Mouse (Mus musculus): ENCODE data around the gene Ptprg. TPM values are rescaled to one million over a fixed set of nuclear protein-coding genes. Genes with fewer than 3 reads are reported as not detected.

The Ptprg gene
- polyA plus RNA-seq, 1 experiment from 2014 or later: 32.8 TPM

DNA sequence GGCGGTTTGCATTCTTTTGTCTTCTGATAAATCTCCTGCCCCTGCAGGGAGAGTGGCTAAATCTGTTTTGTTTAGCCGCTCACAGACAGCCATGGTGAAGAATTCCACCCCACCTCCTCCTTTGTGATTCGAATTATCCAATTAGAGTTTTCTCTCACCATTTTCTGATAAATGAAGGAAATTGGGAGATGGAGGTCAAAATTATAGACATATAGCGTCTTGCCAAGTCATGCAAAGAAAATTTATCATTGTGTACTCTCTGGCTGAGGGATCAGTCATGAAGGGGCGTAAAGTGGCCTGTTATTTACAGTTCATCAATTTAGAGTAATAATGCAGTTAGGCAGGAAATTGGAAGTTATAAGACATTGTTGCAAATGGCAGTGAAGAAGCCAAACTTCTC lies 168.8 kb downstream of the Ptprg start:
- WGBS: 13% methylated on average over 5 of the region's 5 CpGs
- Histone ChIP-seq H3K27me3 (no peaks in the 10 kb centered on the region), H3K9me3 (replicated peaks) (no peaks in the 10 kb centered on the region), H3K4me2 (no peak overlapping the region), H3K27ac (no peak overlapping the region), H3K36me3 (ENCODE audit: poor library complexity, severe bottlenecking) (no peaks in the 10 kb centered on the region), H3K4me3 (no peak overlapping the region), H3K4me1 (peaks cover 27% of the 10 kb centered on the region; the same call in 1 of the 2 replicates), H3K9ac (no peak overlapping the region)
- ATAC-seq: no peak

DNA sequence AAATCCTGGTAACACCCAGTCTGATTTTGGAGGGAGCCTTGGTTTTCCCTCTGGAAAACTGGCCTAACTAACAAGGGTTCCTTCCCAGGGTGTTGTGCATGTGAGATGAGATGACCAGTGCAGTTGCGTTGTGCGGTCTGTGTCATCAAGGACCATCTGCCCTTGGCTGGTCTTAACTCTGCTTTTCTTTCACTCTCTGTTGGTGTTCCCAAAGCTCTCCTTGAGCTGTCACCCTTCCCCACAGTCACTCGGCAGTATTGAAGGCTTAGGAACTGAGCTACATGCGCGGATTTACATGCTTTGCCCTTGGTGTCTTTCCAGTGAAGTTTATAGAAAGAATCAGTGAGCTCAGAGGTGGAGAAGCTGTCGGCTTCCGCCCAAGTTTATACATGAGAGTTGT lies 170.5 kb downstream of the Ptprg start:
- peaks cover 23% of the 10 kb centered on the region; the same call in 1 of the 2 replicates for H3K4me1 ChIP-seq
- H3K27ac ChIP-seq: no peak overlapping the region
- no peak overlapping the region for H3K4me3 ChIP-seq
- H3K9ac ChIP-seq: no peak overlapping the region
- H3K9me3 ChIP-seq (replicated peaks): no peaks in the 10 kb centered on the region
- ATAC-seq: no peak
- 93% methylated on average over 7 of the region's 7 CpGs for WGBS
- no peaks in the 10 kb centered on the region for H3K27me3 ChIP-seq
- no peaks in the 10 kb centered on the region for H3K36me3 ChIP-seq (ENCODE audit: poor library complexity, severe bottlenecking)
- H3K4me2 ChIP-seq: no peak overlapping the region

DNA sequence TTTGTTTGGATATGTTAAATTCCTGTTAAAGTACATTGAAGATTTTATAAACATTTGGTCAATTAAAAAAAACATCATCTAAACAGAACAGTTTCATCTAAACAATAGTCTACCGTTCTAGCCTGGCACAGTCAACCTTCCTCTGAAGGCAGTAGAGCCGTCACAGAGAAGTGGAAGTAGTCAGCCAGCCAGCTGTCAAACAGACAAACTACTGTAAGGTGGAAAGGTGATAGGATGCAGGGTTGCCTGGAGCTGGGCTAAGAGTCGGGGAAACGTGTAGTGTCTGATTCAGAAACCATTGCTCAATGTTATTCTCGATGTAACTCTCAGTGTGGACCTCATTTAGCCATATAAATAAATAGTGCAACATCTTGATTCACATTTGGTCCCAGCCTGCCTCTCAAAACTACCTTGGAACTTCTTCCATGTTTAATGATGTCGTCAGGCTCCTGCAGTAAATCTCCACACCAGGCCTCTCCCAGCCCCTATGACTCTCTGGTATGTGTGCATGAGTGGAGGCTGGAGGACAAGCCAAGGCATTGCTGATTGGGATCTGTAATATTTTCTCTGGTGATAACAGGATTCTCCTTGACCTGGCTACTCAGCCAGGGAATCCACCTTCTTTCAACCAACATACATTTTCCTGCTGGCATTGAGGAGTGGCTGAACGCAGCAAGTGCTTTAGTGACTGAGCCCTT lies 178.0 kb downstream of the Ptprg start:
- Histone ChIP-seq H3K4me2 (no peak overlapping the region), H3K4me3 (no peak overlapping the region), H3K36me3 (ENCODE audit: poor library complexity, severe bottlenecking) (no peaks in the 10 kb centered on the region), H3K9ac (no peak overlapping the region), H3K4me1 (no peaks in the 10 kb centered on the region), H3K27ac (no peak overlapping the region), H3K9me3 (replicated peaks) (no peaks in the 10 kb centered on the region), H3K27me3 (no peaks in the 10 kb centered on the region)
- no peak for ATAC-seq
- WGBS: 77% methylated on average over 7 of the region's 7 CpGs

DNA sequence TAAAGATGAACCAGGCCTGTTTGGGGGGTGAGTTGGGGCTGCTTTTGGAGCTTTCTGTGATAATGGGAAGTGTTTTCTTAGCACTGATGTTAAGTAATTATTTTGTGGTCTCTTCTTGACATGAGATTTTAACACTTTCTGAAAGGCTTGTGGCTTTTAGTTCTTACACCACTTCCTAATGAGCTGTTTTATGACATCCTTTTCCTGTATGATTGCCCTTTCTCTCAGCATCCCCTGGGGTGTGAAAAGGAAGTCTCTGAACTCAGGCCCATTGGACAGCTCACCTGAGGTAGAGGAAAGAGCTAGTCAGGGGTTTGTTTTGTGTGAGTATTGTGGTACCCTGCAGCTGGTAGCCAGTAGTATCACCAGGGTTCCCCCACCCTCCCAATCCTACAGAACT lies 179.0 kb downstream of the Ptprg start:
- H3K27ac ChIP-seq: no peak overlapping the region
- H3K4me2 ChIP-seq: no peak overlapping the region
- no peaks in the 10 kb centered on the region for H3K36me3 ChIP-seq (ENCODE audit: poor library complexity, severe bottlenecking)
- no peak overlapping the region for H3K9ac ChIP-seq
- no peak overlapping the region for H3K4me3 ChIP-seq
- no peak for ATAC-seq
- no peaks in the 10 kb centered on the region for H3K4me1 ChIP-seq
- H3K27me3 ChIP-seq: no peaks in the 10 kb centered on the region
- no peaks in the 10 kb centered on the region for H3K9me3 ChIP-seq (replicated peaks)

DNA sequence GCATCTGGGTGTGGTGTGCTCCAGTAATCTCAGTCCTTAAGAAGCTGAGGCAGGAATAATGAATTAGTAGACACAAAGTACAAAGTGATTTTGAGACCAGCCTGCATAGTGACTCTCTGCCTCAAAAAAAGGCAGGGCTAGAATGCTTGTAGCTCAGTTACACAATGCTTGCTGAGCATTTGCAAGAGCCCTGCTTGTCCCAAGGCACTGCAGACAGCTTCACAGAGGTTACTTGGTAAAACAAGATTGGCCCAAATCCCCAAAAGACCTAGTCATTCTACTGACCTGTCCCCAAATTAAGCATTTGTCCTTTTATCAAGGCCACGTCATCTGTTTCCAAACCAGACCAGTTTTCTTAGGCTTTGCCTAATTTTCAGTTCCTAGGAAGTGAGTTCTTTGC lies 190.4 kb downstream of the Ptprg start:
- Histone ChIP-seq H3K27ac (no peak overlapping the region), H3K4me3 (no peak overlapping the region), H3K4me2 (no peak overlapping the region), H3K36me3 (ENCODE audit: poor library complexity, severe bottlenecking) (no peaks in the 10 kb centered on the region), H3K27me3 (no peaks in the 10 kb centered on the region), H3K9ac (no peak overlapping the region), H3K9me3 (replicated peaks) (no peaks in the 10 kb centered on the region), H3K4me1 (no peaks in the 10 kb centered on the region)
- 83% methylated on average over 1 of the region's 1 CpGs for WGBS
- no peak for ATAC-seq

DNA sequence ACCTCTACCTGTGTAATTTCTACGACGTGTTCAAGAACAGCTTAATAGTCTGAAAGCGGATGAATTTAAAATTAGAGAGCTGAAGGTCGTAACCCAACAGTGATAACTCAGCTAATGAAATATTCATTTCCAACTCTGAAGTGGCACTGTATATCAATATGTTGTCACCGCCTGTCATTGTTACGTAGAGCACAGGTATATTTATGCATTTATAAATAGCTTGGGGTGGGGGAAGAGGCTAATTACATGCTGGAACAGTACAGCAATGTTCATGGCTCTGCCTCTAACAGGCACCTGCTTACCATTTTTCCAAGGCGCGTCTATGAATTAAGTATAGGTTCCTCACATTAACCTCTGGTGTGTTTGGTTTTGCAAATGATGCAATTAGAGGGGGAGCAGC lies 199.3 kb downstream of the Ptprg start:
- no peak overlapping the region for H3K27ac ChIP-seq
- ATAC-seq: 0 out of 2 replicates have a peak, but pooled peaks have one; percentile 70
- no peaks in the 10 kb centered on the region for H3K9me3 ChIP-seq (replicated peaks)
- no peak overlapping the region for H3K4me2 ChIP-seq
- WGBS: 67% methylated on average over 8 of the region's 8 CpGs
- H3K4me3 ChIP-seq: no peak overlapping the region
- H3K4me1 ChIP-seq: peaks cover 15% of the 10 kb centered on the region
- no peak overlapping the region for H3K9ac ChIP-seq
- no peaks in the 10 kb centered on the region for H3K36me3 ChIP-seq (ENCODE audit: poor library complexity, severe bottlenecking)
- no peaks in the 10 kb centered on the region for H3K27me3 ChIP-seq

DNA sequence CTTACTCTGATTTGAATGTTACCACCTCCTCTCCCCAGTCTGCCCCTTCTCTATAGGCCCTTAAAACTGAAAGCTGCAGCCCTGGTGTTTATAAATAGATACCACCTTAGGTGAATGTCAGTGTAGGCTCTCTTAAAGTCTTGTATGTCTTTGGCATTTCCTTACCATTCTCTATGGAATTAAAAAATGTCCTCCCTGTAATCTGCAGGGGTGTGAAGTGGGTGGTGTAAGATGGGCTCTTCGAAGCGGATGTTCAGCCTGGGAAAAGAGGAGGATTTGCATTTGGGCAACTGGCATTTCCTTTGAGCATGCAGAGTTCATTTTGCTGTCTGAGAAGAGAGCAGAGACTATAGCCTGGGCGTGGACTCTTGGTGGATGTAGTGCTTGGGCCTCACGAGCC lies 201.3 kb downstream of the Ptprg start:
- Histone ChIP-seq H3K27ac (no peak overlapping the region), H3K36me3 (ENCODE audit: poor library complexity, severe bottlenecking) (no peaks in the 10 kb centered on the region), H3K9me3 (replicated peaks) (no peaks in the 10 kb centered on the region), H3K4me3 (no peak overlapping the region), H3K9ac (no peak overlapping the region), H3K4me1 (peaks cover 15% of the 10 kb centered on the region), H3K4me2 (no peak overlapping the region), H3K27me3 (no peaks in the 10 kb centered on the region)
- ATAC-seq: no peak
- WGBS: 83% methylated on average over 4 of the region's 4 CpGs

DNA sequence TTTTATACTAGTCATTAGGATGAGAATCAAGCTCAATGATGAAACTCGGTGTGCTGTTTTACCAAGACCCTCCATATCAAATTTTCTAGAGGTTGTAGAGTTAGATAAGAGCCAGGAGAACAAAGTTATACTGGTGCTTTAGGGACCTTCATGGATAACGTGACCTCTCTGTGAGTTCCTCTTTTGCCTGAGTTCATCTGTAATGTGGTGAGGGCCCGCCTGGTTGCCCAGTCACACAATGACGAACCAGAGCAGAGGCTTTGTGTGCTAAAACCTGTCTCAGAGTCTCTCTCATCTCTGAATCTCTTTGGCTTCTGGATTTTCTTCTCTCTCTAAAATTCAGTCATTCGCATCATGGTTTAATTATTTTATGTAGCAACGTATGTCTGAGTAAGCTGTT lies 204.9 kb downstream of the Ptprg start:
- Histone ChIP-seq H3K27ac (no peak overlapping the region), H3K4me1 (peaks cover 15% of the 10 kb centered on the region), H3K4me2 (no peak overlapping the region), H3K9ac (no peak overlapping the region), H3K36me3 (ENCODE audit: poor library complexity, severe bottlenecking) (no peaks in the 10 kb centered on the region), H3K27me3 (no peaks in the 10 kb centered on the region), H3K4me3 (no peak overlapping the region), H3K9me3 (replicated peaks) (no peaks in the 10 kb centered on the region)
- 85% methylated on average over 6 of the region's 6 CpGs for WGBS
- ATAC-seq: no peak

DNA sequence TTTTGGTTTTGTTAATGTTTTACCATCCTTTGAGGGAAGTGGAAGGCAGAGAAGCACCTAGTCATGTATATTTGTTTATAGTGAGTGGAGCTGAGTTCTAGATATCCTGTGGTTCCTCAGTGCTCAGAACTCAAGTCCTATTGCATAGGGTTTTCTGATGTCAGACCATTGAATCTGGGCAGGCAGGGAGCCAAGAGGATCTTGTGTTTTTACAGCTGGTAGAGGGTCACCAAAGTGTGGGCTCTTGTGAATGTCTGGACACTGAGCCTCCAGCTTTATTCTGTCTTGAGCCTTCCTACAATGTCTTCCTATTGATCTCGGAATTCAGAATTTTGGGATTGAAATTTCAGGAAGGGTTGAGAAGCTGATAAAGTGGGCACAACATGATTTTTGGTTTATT lies 206.0 kb downstream of the Ptprg start:
- WGBS: 86% methylated on average over 1 of the region's 1 CpGs
- Histone ChIP-seq H3K9ac (no peak overlapping the region), H3K4me2 (no peak overlapping the region), H3K27ac (no peak overlapping the region), H3K36me3 (ENCODE audit: poor library complexity, severe bottlenecking) (no peaks in the 10 kb centered on the region), H3K4me1 (0 out of 2 replicates have a peak, but pooled peaks cover 7% of the 10 kb centered on the region), H3K9me3 (replicated peaks) (no peaks in the 10 kb centered on the region), H3K4me3 (no peak overlapping the region), H3K27me3 (no peaks in the 10 kb centered on the region)
- ATAC-seq: no peak

DNA sequence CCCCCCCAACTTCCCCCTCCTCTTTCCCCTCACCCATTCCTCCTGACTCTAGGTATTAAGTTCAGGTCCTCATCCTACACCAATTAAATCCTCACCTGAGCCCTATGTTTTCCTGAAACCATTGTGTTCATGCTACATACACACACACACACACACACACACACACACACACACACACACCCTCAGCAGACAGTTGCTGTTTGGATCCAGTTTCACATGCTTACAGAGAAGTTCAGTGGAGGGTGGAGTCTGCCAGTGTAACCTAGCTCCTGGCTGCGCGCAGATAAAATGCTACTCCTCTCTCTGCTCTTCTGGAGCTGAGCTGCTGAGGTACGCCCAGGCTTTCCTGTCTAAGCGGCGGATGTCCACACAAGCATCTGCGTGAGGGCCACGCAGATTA lies 209.7 kb downstream of the Ptprg start:
- Histone ChIP-seq H3K27ac (no peak overlapping the region), H3K4me3 (no peak overlapping the region), H3K27me3 (no peaks in the 10 kb centered on the region), H3K36me3 (ENCODE audit: poor library complexity, severe bottlenecking) (no peaks in the 10 kb centered on the region), H3K9ac (no peak overlapping the region), H3K4me2 (no peak overlapping the region), H3K4me1 (peaks cover 18% of the 10 kb centered on the region; the same call in 1 of the 2 replicates), H3K9me3 (replicated peaks) (no peaks in the 10 kb centered on the region)
- WGBS: 68% methylated on average over 7 of the region's 7 CpGs
- no peak for ATAC-seq

DNA sequence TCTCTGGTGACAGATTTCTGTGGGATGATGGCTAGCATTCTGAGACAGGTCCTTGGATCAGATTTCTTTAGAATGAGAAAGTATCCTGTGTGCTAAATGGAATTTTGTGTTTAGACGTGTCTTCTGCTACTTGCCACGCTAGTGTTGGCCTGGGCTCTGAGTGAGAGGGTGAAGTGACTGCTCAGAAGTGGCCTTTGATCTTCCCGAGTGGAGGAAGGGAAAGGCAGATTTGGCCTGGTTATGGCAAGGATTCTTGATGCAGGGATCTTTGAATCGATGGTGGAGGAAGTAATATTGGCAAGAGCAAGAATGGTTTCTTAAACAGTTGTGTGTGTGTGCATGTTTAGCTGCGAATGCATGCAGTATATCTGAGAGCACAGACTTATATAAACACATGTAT lies 219.4 kb downstream of the Ptprg start:
- Histone ChIP-seq H3K36me3 (ENCODE audit: poor library complexity, severe bottlenecking) (no peaks in the 10 kb centered on the region), H3K9me3 (replicated peaks) (no peaks in the 10 kb centered on the region), H3K27me3 (no peaks in the 10 kb centered on the region), H3K4me1 (peaks cover 21% of the 10 kb centered on the region), H3K9ac (no peak overlapping the region), H3K4me2 (no peak overlapping the region), H3K27ac (no peak overlapping the region), H3K4me3 (no peak overlapping the region)
- ATAC-seq: no peak
- WGBS: 68% methylated on average over 5 of the region's 5 CpGs

DNA sequence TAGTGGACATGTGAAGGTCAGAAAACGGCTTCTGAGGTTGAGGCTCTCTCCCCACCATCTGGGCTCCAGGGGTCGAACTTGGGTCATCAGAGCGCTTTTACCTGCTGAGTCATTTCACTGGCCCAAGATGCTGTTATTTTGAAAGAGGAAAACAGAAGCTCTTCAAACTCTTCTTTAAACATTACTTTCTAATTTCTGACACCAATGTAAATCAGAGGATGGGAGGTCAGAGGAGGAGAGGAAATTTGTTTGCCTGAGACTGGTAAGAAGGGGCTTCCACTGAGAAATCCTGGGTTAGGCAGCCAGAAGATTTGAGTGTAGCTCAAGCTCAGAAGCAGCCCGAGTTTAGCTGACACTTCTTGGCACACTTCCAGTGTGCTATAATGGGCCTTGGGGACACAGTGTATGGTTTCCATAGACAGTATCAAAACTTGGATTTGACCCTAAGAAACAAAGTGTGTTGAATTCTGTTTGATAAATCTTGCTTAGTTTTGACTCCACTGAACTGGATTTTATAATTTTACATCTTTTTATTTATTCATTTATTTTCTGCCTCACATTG lies 221.2 kb downstream of the Ptprg start:
- Histone ChIP-seq H3K27me3 (no peaks in the 10 kb centered on the region), H3K4me2 (no peak overlapping the region), H3K4me1 (peaks cover 21% of the 10 kb centered on the region), H3K9me3 (replicated peaks) (no peaks in the 10 kb centered on the region), H3K4me3 (no peak overlapping the region), H3K27ac (peak overlapping the region; percentile 1; the same call in 1 of the 2 replicates), H3K9ac (no peak overlapping the region), H3K36me3 (ENCODE audit: poor library complexity, severe bottlenecking) (no peaks in the 10 kb centered on the region)
- peak; percentile 59; the same call in 1 of the 2 replicates for ATAC-seq
- 46% methylated on average over 4 of the region's 4 CpGs for WGBS

DNA sequence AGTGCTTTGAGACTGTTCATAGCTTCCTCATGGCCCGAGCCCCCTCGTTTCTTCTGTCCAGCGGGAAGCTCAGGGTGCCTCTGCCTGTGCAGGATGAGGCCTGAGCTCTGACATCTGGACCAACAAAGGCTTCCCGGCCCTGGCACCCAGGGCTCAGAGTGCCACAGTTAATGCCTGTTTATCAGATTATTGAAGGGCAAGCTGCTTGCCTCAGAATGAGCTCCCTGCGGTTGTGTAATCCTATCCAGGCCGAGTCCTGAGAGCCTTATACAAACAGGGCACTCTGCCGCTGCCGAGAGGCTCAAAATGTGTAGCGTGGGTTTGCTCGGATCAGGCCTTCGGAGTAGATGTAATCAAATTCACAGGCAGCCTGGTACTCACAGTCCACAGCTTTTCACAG lies 221.9 kb downstream of the Ptprg start:
- Histone ChIP-seq H3K4me1 (peaks cover 21% of the 10 kb centered on the region), H3K4me3 (no peak overlapping the region), H3K9me3 (replicated peaks) (no peaks in the 10 kb centered on the region), H3K27me3 (no peaks in the 10 kb centered on the region), H3K27ac (peak overlapping the region; percentile 1; the same call in 1 of the 2 replicates), H3K4me2 (peak overlapping the region; percentile 8; the same call in 1 of the 2 replicates), H3K9ac (0 out of 2 replicates have a peak overlapping the region, but pooled peaks have one; percentile 10), H3K36me3 (ENCODE audit: poor library complexity, severe bottlenecking) (no peaks in the 10 kb centered on the region)
- 15% methylated on average over 11 of the region's 11 CpGs for WGBS
- peak; percentile 54; the same call in 1 of the 2 replicates for ATAC-seq
